Mouse (Mus musculus) erythroblast, adult 5-6 weeks (primary cell): ENCODE measurements around the gene Pelp1. TPM values are rescaled to one million over a fixed set of nuclear protein-coding genes. Genes with fewer than 3 reads are reported as not detected.

ENCODE experiments used
- ATAC-seq: replicated peaks from 2 replicates; pipeline ENCODE4 v1.8.0; 2016; ENCODE audit warnings: moderate number of reproducible peaks, mild to moderate bottlenecking, moderate TSS enrichment, inconsistent platforms; ENCODE audit not compliant: poor library complexity, low FRiP score, severe bottlenecking
- total RNA-seq, 2 experiments: library from RNA; stranded (forward) in 1 of 2; stranded (reverse) in 1 of 2; fragments of 150-400 nt in 1 of 2; fragments of 200-764, 138-1000 nt in 1 of 2; gene quantifications; 2 replicates each; pipeline versions ENCODE4 v1.2.3 to v1.2.4; 2015 to 2017; ENCODE audit warnings: low replicate concordance in 2 of 2

The Pelp1 gene
- total RNA-seq (2015; ENCODE audit: low replicate concordance) (1.7 and 9.4 TPM in 2 replicates), total RNA-seq (2017; ENCODE audit: low replicate concordance) (1.1 and 3.6 TPM in 2 replicates)

DNA sequence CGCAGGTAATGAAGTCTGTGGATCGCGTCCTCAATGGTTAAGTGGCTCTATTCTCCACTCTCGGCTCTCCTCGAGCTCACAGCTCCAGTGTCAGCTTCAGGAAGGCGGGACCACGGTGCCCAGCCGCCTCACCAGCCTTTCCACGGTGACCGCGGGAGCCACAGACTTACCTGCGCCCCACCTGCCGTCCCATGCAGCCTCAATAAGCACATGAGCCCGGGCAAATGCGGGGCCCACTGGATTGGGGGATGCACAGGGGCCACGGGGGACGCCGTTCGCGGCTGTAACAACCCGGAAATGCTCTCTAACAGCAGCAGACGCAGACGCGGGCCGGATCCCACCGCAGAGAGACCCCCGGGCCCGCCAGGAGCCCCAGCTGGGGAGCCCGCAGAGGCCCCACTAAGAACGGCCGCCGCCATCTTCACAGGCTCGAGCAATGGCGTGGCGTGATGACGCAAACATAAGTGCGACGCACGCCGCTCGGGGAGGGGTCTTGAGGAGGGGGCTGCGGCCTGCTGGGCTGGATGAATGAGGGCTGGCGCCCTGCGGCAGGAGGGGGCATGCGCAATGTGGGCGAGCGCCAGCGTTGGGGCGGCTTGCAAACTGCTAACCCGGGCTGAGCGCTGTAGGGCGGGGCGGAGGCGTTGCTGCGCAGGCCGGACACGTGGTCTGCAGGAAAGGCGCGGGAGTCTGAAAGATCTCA is at the start of gene Pelp1:
Gene Pelp1, minus strand, starts transcription at position 438 of the 703 bp plus-strand sequence.
- ATAC-seq = peak; percentile 87

- no peak for ATAC-seq
Measured at GRCm38 (mm10) chr11:70458688-70459600, 49.1 kb upstream of the Pelp1 start, which contains the start of gene Zmynd15. Zmynd15 (plus strand) TSS chr11:70459433.

GRCm38 (mm10) chr11:70453261-70454044 is 43.6 kb upstream of the Pelp1 start:
- ATAC-seq = no peak

- peak; percentile 94 for ATAC-seq
Measured at GRCm38 (mm10) chr11:70451797-70452498, 42.1 kb upstream of the Pelp1 start, which contains the start of gene Med11. Med11 (plus strand) TSS chr11:70451919.

DNA sequence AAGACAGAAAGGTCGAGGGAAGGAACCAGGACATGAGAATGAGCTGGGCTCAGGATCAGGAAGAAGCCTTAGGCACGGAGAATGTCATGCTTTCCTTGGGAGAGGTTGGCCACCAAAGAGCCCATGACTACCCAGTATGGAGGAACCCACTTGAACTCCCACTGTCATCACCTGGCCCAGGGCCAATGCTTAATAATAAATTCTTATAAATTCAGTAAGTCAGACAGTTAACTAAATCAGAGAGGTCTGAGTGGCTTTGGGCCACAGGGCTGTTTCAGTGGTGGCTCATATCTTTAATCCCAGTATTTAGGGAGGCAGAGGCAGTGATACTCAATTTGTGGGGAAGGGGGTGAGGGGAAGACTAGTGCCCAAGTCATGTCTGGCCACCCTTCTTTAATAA is 41.1 kb upstream of the Pelp1 start:
- no peak for ATAC-seq

- ATAC-seq = no peak
Measured at GRCm38 (mm10) chr11:70447373-70447772, 37.5 kb upstream of the Pelp1 start.

DNA sequence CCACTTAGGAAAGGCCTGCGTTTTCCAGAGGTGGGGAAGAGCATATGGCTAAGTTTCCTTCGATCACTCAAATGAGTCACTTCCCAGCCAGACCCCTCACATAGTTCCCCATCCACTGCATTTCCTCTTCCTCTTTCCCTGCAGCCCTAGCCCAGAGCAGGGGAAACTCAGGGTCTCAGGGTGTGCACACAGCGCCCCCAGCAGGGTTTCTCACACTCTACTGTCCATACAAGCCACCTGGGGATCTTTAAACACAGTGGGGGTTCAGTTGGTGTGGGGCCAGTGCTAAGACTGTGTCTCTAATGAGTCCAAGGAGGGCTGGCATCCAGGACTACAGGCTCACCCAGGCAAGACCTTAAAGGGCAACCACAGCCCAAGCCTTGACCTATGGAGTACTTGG is 36.9 kb upstream of the Pelp1 start:
- ATAC-seq = no peak

DNA sequence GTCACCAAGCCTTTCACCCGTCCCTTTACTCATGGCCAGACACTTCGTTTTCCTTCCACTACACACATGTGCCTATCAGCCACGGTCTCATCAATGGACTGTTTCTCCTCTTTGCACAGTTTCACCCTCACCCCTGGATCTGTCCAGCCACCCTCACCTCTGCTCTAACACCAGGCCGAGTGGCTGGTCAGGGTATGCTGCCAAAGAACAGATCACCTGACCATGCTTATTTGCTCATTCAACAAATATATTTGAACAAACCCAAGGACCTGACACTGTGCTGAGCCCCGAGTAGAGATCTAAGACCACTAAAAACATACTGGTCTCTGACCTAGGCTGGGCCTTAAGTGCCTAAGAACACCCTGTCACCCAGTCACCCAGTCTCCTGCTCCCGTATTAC is 34.8 kb upstream of the Pelp1 start:
- no peak for ATAC-seq

DNA sequence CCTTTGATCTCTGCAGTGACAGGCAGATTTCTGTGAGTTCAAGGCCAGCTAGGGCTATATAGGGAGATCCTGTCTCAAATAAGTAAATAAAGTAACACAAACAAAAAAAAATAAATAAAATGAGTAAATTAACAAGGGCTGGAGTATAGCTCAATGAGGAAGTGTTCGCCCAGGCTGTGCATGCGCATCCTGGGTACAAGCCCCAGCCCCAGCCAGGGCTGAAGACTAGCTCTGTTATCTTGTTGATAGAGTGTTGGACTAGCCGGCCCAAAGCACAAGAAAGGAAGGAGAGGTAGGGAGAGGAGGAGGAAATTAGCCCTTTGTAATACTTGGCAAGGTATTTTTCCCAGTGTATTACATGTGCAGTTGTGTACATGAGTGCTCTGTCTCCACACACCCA is 34.1 kb upstream of the Pelp1 start:
- no peak for ATAC-seq

DNA sequence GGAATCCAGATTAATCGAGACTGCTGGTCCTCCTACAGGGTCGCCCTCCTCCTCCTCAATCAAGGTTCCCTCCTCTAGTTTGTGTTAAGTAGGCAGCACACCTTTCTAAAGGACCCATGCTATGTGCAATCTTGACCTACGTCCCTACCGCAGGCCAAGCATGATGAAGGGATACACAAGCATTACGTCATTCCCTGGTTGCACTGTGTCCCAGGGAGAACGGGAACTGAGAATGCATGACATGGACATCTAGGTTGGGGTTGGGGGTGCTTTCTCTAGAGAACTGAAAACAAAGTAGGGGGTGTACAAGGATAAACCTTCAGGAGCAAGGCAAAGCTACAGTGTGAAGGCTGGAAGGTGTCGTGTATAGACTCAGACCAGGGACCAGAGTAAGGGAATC is 32.1 kb upstream of the Pelp1 start:
- no peak for ATAC-seq

GRCm38 (mm10) chr11:70440637-70441036 is 30.8 kb upstream of the Pelp1 start:
- no peak for ATAC-seq

DNA sequence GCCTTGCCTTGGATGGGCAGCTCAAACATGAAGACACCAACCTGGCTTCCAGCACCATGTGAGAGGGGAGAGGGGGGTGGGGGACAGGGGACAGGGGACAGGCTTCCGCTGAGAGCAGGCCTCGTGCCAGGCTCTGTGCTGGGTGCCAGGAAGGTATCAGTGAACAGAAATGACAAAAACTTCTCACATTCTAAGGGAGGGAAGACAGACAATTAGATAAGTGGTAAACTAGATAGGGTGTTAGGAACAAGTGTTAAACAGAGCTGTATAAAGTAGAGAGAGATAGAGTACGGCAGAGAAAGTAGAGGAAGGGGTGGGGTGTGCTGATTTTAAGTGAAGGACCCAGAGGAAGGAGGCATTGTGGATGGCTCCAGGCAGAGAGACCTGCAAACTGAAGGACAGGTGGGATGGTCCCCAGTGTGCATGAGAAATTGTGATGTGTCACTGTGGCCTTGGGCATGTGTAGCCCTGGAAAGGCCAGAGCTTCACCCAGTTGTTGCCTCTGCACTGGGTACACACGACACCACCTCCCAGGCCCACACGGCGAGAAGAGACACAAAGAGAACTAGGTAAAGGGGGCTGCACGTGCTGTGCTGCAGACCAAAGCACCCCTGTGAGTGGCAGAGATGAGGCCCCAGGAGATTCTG is 29.0 kb upstream of the Pelp1 start:
- no peak for ATAC-seq

- no peak for ATAC-seq
Measured at GRCm38 (mm10) chr11:70437426-70437825, 27.6 kb upstream of the Pelp1 start.

GRCm38 (mm10) chr11:70435476-70435875 is 25.6 kb upstream of the Pelp1 start:
- no peak for ATAC-seq

DNA sequence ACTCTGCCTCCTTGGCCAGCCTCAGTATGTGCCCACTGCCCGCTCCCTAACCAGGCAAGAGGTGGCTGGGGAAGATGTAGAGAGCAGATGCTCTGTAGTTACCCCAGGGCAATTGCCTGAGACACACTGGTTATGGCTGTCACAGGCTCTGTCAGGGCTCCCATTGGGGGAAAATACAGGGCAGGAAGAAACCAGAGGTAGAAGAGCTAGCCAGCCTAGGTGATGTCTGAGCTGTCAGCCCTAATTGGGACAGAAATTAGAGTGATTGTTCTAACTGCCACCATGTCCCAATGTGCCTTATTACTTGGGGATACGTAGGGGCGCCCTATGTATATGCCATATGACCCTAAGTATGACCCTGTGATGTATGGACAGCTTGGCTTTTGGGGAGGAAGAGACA is 24.1 kb upstream of the Pelp1 start:
- ATAC-seq = no peak

DNA sequence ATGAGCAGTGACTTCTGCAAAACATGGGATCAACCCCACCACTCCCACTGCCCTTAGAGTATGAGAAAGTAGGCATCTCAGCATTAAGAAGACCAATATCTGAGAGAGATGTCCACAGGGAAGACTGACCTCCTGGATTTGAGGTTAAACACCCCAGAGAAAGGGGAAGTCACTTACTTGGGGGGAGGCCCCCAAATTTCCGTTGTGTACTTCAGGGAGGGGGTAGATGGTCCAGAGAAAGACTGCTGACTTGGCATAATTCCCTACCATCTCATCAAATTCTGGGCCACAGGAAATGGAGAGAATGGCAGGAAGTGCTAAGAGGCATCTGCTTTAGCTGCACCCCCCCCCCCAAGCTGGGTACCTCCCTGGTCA is 23.7 kb upstream of the Pelp1 start:
- no peak for ATAC-seq

- ATAC-seq = peak; percentile 20
Measured at GRCm38 (mm10) chr11:70432895-70433568, 23.2 kb upstream of the Pelp1 start.
